Mouse (Mus musculus) heart, embryonic 11.5 days (tissue): ENCODE data around the gene Abcc4. TPM values are rescaled to one million over a fixed set of nuclear protein-coding genes. Genes with fewer than 3 reads are reported as not detected.
"Not testable (repeated sequence)": the region's sequence is repeated elsewhere in the genome, so short reads cannot be mapped to it uniquely, and the experiment has no call there.

Experiments used
- ATAC-seq: fragments of 200-750 bp; cut with Nextera tagmentation; replicated peaks from 2 replicates; pipeline ENCODE4 v1.8.0; 2017; ENCODE audit warnings: moderate library complexity; ENCODE audit not compliant: insufficient number of reproducible peaks, low FRiP score, low TSS enrichment
- H3K27ac ChIP-seq: fragments of 300-500 bp; sonication (generic); 2 replicates; pipeline ENCODE4 v1.5.1; 2014; ENCODE audit warnings: mild to moderate bottlenecking, low read depth, low read length
- H3K27me3 ChIP-seq: fragments of 300-500 bp; sonication (generic); 2 replicates; pipeline ENCODE4 v1.6.1; 2014; ENCODE audit warnings: mild to moderate bottlenecking, low read length, mixed read lengths; ENCODE audit not compliant: control insufficient read depth, insufficient read depth
- H3K36me3 ChIP-seq: fragments of 300-500 bp; sonication (generic); 2 replicates; pipeline ENCODE4 v1.6.1; 2014; ENCODE audit warnings: mild to moderate bottlenecking, low read length, moderate library complexity, mixed read lengths; ENCODE audit not compliant: control insufficient read depth, insufficient read depth
- H3K4me1 ChIP-seq: fragments of 300-500 bp; sonication (generic); 2 replicates; pipeline ENCODE4 v1.6.1; 2014; ENCODE audit warnings: low read length; ENCODE audit not compliant: control insufficient read depth, insufficient read depth
- H3K4me2 ChIP-seq: fragments of 300-500 bp; sonication (generic); 2 replicates; pipeline ENCODE4 v1.6.1; 2014; ENCODE audit warnings: mild to moderate bottlenecking, moderate library complexity
- H3K4me3 ChIP-seq: fragments of 300-500 bp; sonication (generic); 2 replicates; pipeline ENCODE4 v1.5.1; 2014; ENCODE audit warnings: low read depth, low read length
- H3K9ac ChIP-seq: fragments of 300-500 bp; sonication (generic); 2 replicates; pipeline ENCODE4 v1.6.1; 2014; ENCODE audit warnings: mild to moderate bottlenecking, low read depth, low read length, moderate library complexity
- H3K9me3 ChIP-seq: fragments of 300-500 bp; sonication (generic); replicated peaks from 2 replicates; pipeline ENCODE4 v1.6.1; 2016; ENCODE audit warnings: low read length; ENCODE audit not compliant: control insufficient read depth
- WGBS: fragments of 180-500 bp; shearing (Covaris S2); extraction: QIAGEN DNeasy Blood & Tissue Kit; methylation state at CpG from one replicate; pipeline ENCODE4 v1.1.7; 2014; ENCODE audit not compliant: insufficient replicate concordance; 5-methylcytosine and 5-hydroxymethylcytosine counted together
- polyA plus RNA-seq: library from polyadenylated mRNA; unstranded; fragments of >200 nt; fragmentation: Nextera tagmentation; extraction: Ambion mirVana; gene quantifications from 2 replicates; pipeline ENCODE4 v1.2.1, GENCODE M21; 2014

Abcc4 gene
- polyA plus RNA-seq, 1 experiment from 2014 or later, result 1.6 TPM

GRCm38 (mm10) chr14:118651704-118652439 is 54.1 kb downstream of the Abcc4 start:
- Histone ChIP-seq H3K4me3 (no peak overlapping the region), H3K9ac (no peak overlapping the region), H3K4me2 (no peak overlapping the region), H3K27ac (no peak overlapping the region), H3K27me3 (no peaks in the 10 kb centered on the region), H3K4me1 (no peaks in the 10 kb centered on the region), H3K36me3 (no peaks in the 10 kb centered on the region), H3K9me3 (no peaks in the 10 kb centered on the region)
- no peak for ATAC-seq
- 88% methylated on average over 20 of the region's 20 CpGs for WGBS

GRCm38 (mm10) chr14:118649895-118650256 is 56.1 kb downstream of the Abcc4 start:
- no peak for ATAC-seq
- Histone ChIP-seq H3K27ac (no peak overlapping the region), H3K4me3 (no peak overlapping the region), H3K36me3 (no peaks in the 10 kb centered on the region), H3K4me1 (no peaks in the 10 kb centered on the region), H3K9me3 (no peaks in the 10 kb centered on the region), H3K9ac (no peak overlapping the region), H3K27me3 (no peaks in the 10 kb centered on the region), H3K4me2 (no peak overlapping the region)
- WGBS, result 86% methylated on average over 2 of the region's 2 CpGs

GRCm38 (mm10) chr14:118649199-118649894 is 56.7 kb downstream of the Abcc4 start:
- H3K9me3 ChIP-seq, result no peaks in the 10 kb centered on the region
- H3K4me2 ChIP-seq, result no peak overlapping the region
- 66% methylated on average over 6 of the region's 7 CpGs for WGBS
- no peak overlapping the region for H3K9ac ChIP-seq
- ATAC-seq, result no peak
- H3K4me1 ChIP-seq, result no peaks in the 10 kb centered on the region
- H3K27ac ChIP-seq, result no peak overlapping the region
- H3K4me3 ChIP-seq, result no peak overlapping the region
- no peaks in the 10 kb centered on the region for H3K36me3 ChIP-seq
- H3K27me3 ChIP-seq, result no peaks in the 10 kb centered on the region

DNA sequence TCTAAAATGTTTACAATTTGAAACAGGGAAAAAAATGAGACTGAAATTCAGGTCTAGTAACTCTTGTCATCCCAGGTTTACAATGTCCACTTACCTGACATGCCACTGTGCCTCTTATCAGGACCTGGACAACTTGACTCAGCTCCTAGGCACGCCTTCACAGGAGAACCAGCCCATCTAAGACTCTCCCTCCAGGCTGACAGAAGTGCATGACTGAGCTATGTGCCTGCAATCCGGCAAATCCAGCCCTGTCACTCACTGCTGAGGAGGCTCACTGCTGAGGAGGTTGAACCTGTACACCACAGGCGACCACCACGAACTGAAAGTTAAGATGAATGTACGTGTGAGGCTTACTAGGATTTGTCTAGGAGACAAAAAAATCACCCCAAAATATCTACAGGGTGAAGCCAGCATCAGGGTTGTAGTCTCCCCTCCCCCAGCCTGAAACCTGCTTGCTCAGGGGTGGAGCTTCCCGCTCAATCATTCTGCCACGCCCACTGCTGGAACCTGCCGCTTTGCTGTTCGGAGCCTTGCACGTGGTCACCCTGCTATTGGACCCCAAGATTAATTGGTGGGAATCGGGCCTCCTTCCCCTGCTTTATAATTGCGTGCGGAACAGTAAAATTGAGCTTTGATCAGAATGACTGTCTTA is 63.0 kb downstream of the Abcc4 start:
- not testable (repeated sequence) for H3K4me1 ChIP-seq, H3K27me3 ChIP-seq, H3K36me3 ChIP-seq, H3K4me3 ChIP-seq, H3K9me3 ChIP-seq, H3K9ac ChIP-seq, H3K4me2 ChIP-seq, H3K27ac ChIP-seq, ATAC-seq
- 67% methylated on average over 13 of the region's 13 CpGs for WGBS

- no peak overlapping the region for H3K4me2 ChIP-seq
- peaks cover 7% of the 10 kb centered on the region; the same call in 1 of the 2 replicates for H3K4me1 ChIP-seq
- WGBS, result 43% methylated on average over 8 of the region's 8 CpGs
Observed at GRCm38 (mm10) chr14:118642140-118642539, 63.9 kb downstream of the Abcc4 start.

GRCm38 (mm10) chr14:118638447-118639275 is 67.4 kb downstream of the Abcc4 start:
- Histone ChIP-seq H3K9ac (no peak overlapping the region), H3K36me3 (no peaks in the 10 kb centered on the region), H3K9me3 (no peaks in the 10 kb centered on the region), H3K4me2 (no peak overlapping the region), H3K4me1 (peaks cover 12% of the 10 kb centered on the region), H3K4me3 (no peak overlapping the region), H3K27me3 (no peaks in the 10 kb centered on the region), H3K27ac (no peak overlapping the region)
- ATAC-seq, result no peak
- 75% methylated on average over 25 of the region's 25 CpGs for WGBS

More at GRCm38 (mm10) chr14:118642140-118642539, 63.9 kb downstream of the Abcc4 start:
- H3K27ac ChIP-seq, result no peak overlapping the region
- H3K27me3 ChIP-seq, result no peaks in the 10 kb centered on the region
- no peaks in the 10 kb centered on the region for H3K36me3 ChIP-seq
- H3K4me3 ChIP-seq, result no peak overlapping the region
- 0 out of 2 replicates have a peak, but pooled peaks have one; percentile 31 for ATAC-seq
- no peak overlapping the region for H3K9ac ChIP-seq
- no peaks in the 10 kb centered on the region for H3K9me3 ChIP-seq

DNA sequence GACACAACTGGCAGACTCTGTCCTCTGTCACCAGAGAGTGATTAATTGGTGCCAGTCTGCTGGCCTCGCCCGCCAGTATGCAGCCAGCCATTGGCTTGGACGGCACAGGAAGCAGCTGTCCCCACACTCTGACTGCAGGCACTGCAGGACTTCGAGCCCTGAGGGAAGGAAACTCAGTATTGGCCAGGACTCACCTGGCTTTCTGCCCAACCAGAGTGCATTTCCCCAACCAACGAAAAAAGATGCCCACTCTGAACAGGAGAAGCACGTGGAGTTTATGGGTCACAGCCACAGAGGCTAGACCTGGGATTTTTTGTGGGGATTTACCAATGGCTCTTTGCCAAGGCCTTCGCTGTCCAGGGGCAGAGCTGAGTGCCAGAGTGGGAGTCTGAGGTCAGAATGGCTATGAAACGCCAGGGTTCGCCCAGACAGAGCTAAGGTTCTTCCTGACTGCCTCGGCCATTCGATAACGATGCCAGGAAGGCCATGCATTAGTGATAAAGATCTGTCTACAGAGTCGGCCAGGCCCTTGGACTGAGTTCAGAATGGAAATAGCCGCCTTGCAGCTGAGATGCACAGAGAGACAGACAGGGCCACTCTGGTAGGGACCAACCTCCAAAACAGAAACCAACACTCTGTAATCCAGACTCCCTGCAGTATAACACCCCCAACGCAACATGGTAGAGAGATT is 70.4 kb downstream of the Abcc4 start:
- H3K4me2 ChIP-seq, result peak overlapping the region; percentile 8; the same call in 1 of the 2 replicates
- WGBS, result 62% methylated on average over 15 of the region's 15 CpGs
- no peak overlapping the region for H3K4me3 ChIP-seq
- no peak overlapping the region for H3K9ac ChIP-seq
- peaks cover 5% of the 10 kb centered on the region; the same call in 1 of the 2 replicates for H3K4me1 ChIP-seq
- peak; percentile 42; the same call in 1 of the 2 replicates for ATAC-seq
- no peaks in the 10 kb centered on the region for H3K9me3 ChIP-seq
- no peaks in the 10 kb centered on the region for H3K36me3 ChIP-seq
- no peaks in the 10 kb centered on the region for H3K27me3 ChIP-seq
- no peak overlapping the region for H3K27ac ChIP-seq

- H3K27me3 ChIP-seq, result no peaks in the 10 kb centered on the region
- H3K9me3 ChIP-seq, result no peaks in the 10 kb centered on the region
- no peaks in the 10 kb centered on the region for H3K4me1 ChIP-seq
- WGBS, result 86% methylated on average over 8 of the region's 8 CpGs
- ATAC-seq, result no peak
- H3K4me2 ChIP-seq, result no peak overlapping the region
- no peaks in the 10 kb centered on the region for H3K36me3 ChIP-seq
- H3K9ac ChIP-seq, result no peak overlapping the region
- H3K4me3 ChIP-seq, result no peak overlapping the region
- H3K27ac ChIP-seq, result no peak overlapping the region
Observed at GRCm38 (mm10) chr14:118629649-118630048, 76.4 kb downstream of the Abcc4 start.
